Mouse (Mus musculus) hindbrain, embryonic 10.5 days (tissue): ENCODE results near the gene Tbxa2r. TPM values are rescaled to one million over a fixed set of nuclear protein-coding genes. Genes with fewer than 3 reads are reported as not detected.
A peak's percentile ranks its signal among the peaks of the same experiment; 100 is the strongest.

Source experiments
- DNase-seq: peaks from one replicate; pipeline ENCODE4 v3.0.0-alpha.2; 2017; ENCODE audit warnings: low spot score
- H3K27ac ChIP-seq: fragments of 300-500 bp; sonication (generic); 2 replicates; pipeline ENCODE4 v1.5.1; 2016; ENCODE audit warnings: mild to moderate bottlenecking, moderate library complexity
- H3K27me3 ChIP-seq: fragments of 300-500 bp; sonication (generic); 2 replicates; pipeline ENCODE4 v1.6.1; 2016; ENCODE audit warnings: mild to moderate bottlenecking; ENCODE audit not compliant: poor library complexity, insufficient read depth, severe bottlenecking
- H3K36me3 ChIP-seq: fragments of 300-500 bp; sonication (generic); 2 replicates; pipeline ENCODE4 v1.6.1; 2016; ENCODE audit warnings: mild to moderate bottlenecking, moderate library complexity
- H3K4me1 ChIP-seq: fragments of 300-500 bp; sonication (generic); replicated peaks from 2 replicates; pipeline ENCODE4 v1.6.1; 2016; ENCODE audit warnings: mild to moderate bottlenecking
- H3K4me3 ChIP-seq: fragments of 300-500 bp; sonication (generic); 2 replicates; pipeline ENCODE4 v1.5.1; 2016; ENCODE audit warnings: mild to moderate bottlenecking, moderate library complexity
- H3K9me3 ChIP-seq: fragments of 300-500 bp; sonication (generic); 2 replicates; pipeline ENCODE4 v1.6.1; 2016; ENCODE audit warnings: mild to moderate bottlenecking, moderate library complexity
- WGBS: fragments of 180-500 bp; shearing (Covaris S2); methylation state at CpG from one replicate; pipeline ENCODE4 v1.1.7; 2016; 5-methylcytosine and 5-hydroxymethylcytosine counted together
- polyA plus RNA-seq: library from polyadenylated mRNA; unstranded; fragments of >200 nt; fragmentation: Nextera tagmentation; extraction: Ambion mirVana; gene quantifications from 2 replicates; pipeline ENCODE4 v1.2.1, GENCODE M21; 2016

Gene Tbxa2r
- polyA plus RNA-seq, 1 experiment from 2014 or later, result 3.3 TPM

DNA sequence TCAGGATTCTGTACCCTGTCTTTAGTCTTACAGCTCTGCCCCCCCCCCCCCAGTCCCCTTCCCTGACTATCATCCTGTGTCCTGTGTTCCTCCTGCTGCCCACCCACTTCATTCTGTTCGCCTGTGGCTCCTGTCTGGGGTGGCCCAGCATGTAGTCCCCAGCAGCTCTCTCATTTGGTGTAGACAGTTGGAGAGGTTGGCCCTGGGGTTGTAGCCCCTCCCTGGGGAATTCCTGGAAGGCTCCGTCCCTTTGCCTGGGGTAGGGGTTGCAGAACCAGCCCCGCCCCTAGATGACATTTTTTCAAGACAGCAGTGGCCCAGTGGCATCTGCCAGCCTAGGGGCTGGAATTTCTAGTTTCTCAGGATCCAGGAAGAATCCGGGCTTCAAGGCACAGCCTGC lies 29.7 kb downstream of the Tbxa2r start:
- H3K27ac ChIP-seq, result peak overlapping the region; percentile 87; the same call in 1 of the 2 replicates
- H3K27me3 ChIP-seq, result peaks cover 58% of the 10 kb centered on the region

GRCm38 (mm10) chr10:81358841-81359240 lies 30.3 kb downstream of the Tbxa2r start:
- WGBS, result 65% methylated on average over 1 of the region's 1 CpGs
- DNase-seq, result no peak
- H3K9me3 ChIP-seq, result no peaks in the 10 kb centered on the region
- H3K4me1 ChIP-seq, result peaks cover 86% of the 10 kb centered on the region
- no peak overlapping the region for H3K27ac ChIP-seq
- H3K36me3 ChIP-seq, result peaks cover 28% of the 10 kb centered on the region
- H3K4me3 ChIP-seq, result peak overlapping the region; percentile 69; the same call in 1 of the 2 replicates
- peaks cover 65% of the 10 kb centered on the region for H3K27me3 ChIP-seq

More for the DNA sequence above, 29.7 kb downstream of the Tbxa2r start:
- DNase-seq, result no peak
- Histone ChIP-seq H3K9me3 (no peaks in the 10 kb centered on the region), H3K4me3 (peak overlapping the region; percentile 69), H3K4me1 (peaks cover 80% of the 10 kb centered on the region), H3K36me3 (peaks cover 28% of the 10 kb centered on the region)
- WGBS, result 29% methylated on average over 4 of the region's 4 CpGs

DNA sequence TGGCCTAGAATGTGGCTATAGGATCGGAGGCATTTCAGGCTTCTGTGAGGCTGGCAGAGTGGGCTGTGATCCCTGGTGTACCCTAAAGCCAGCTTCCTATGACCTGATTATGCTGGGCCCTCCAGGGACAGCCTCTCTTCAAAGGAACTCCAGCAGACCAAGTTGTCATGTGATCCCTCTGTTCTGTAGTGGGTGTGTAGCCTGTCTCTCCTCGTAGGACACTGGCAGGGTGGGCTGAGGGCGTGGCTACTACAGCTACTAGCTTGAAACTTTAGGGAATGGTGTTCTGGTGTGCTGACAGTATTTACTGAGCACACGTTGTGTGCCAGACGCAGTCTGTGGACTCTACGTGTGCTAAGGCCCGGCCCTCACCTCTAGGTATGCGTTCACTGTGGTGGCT lies 32.2 kb downstream of the Tbxa2r start:
- Histone ChIP-seq H3K4me3 (no peak overlapping the region), H3K9me3 (no peaks in the 10 kb centered on the region), H3K27ac (no peak overlapping the region; the same call in 1 of the 2 replicates), H3K36me3 (peaks cover 28% of the 10 kb centered on the region), H3K27me3 (peaks cover 76% of the 10 kb centered on the region), H3K4me1 (peaks cover 95% of the 10 kb centered on the region)
- 71% methylated on average over 8 of the region's 8 CpGs for WGBS
- DNase-seq, result no peak

- Histone ChIP-seq H3K9me3 (no peaks in the 10 kb centered on the region), H3K4me1 (peaks cover 100% of the 10 kb centered on the region), H3K27ac (peak overlapping the region; percentile 80), H3K4me3 (no peak overlapping the region), H3K27me3 (peaks cover 65% of the 10 kb centered on the region), H3K36me3 (peaks cover 44% of the 10 kb centered on the region)
- WGBS, result 81% methylated on average over 12 of the region's 12 CpGs
- DNase-seq, result no peak
Measured at GRCm38 (mm10) chr10:81362336-81362949, 33.9 kb downstream of the Tbxa2r start.

DNA sequence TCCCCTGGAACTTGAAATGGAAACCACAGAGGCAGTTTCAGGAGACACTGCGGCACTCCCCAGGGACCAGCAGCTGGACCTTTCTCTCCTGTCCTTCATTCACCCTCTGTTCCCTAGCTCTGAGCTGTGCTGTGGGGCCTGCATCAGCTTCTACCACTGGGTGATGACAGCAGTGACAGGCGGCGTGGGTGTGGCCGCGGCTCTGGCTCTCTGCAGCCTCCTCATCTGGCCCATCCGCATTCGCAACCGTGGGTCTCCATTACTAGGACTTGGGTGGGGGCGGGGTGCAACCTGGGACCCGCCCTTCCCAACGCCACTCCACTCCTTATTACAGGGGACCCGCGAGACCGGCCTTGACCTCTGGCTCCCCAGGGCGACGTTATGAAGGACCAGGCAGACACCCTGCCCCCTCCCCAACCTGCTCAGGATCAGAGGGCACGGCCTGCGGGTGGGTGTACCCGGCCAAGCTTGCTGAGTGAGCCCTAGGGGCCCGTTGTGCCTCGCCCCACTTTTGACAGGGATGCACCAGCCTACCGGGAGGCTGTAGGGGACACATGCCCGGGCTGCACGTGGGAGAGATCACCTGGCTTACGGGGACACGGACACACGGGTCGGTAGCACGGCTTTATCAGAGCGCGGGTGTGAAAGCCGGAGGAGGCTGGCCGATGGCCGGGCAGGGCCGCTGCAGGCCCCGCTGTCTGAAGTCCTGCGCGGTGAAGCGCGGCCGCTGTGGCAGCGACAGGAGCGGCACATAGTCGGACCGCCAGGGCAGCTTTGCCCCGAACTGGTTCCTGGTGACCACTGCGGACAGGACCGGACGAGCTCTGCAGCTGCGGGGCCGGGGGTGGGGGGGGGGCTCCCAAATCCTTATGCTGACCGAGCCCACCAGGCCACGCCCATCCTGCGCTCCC lies 35.2 kb downstream of the Tbxa2r start:
- H3K27ac ChIP-seq, result peak overlapping the region; percentile 80
- H3K9me3 ChIP-seq, result no peaks in the 10 kb centered on the region
- H3K27me3 ChIP-seq, result peaks cover 54% of the 10 kb centered on the region
- 7% methylated on average over 54 of the region's 54 CpGs for WGBS
- peaks cover 99% of the 10 kb centered on the region for H3K4me1 ChIP-seq
- H3K4me3 ChIP-seq, result peak overlapping the region; percentile 49
- no peak for DNase-seq
- peaks cover 56% of the 10 kb centered on the region for H3K36me3 ChIP-seq

GRCm38 (mm10) chr10:81364666-81365065 lies 36.1 kb downstream of the Tbxa2r start:
- Histone ChIP-seq H3K4me1 (peaks cover 89% of the 10 kb centered on the region), H3K9me3 (no peaks in the 10 kb centered on the region), H3K27me3 (peaks cover 48% of the 10 kb centered on the region), H3K27ac (peak overlapping the region; percentile 70; the same call in 1 of the 2 replicates), H3K4me3 (peak overlapping the region; percentile 49), H3K36me3 (peaks cover 66% of the 10 kb centered on the region)
- DNase-seq, result no peak
- WGBS, result 12% methylated on average over 28 of the region's 28 CpGs

GRCm38 (mm10) chr10:81365073-81365472 lies 36.5 kb downstream of the Tbxa2r start:
- H3K27ac ChIP-seq, result peak overlapping the region; percentile 70
- H3K4me3 ChIP-seq, result peak overlapping the region; percentile 49
- H3K36me3 ChIP-seq, result peaks cover 67% of the 10 kb centered on the region
- DNase-seq, result no peak
- peaks cover 85% of the 10 kb centered on the region for H3K4me1 ChIP-seq
- H3K27me3 ChIP-seq, result peaks cover 44% of the 10 kb centered on the region
- 40% methylated on average over 4 of the region's 4 CpGs for WGBS
- H3K9me3 ChIP-seq, result no peaks in the 10 kb centered on the region

DNA sequence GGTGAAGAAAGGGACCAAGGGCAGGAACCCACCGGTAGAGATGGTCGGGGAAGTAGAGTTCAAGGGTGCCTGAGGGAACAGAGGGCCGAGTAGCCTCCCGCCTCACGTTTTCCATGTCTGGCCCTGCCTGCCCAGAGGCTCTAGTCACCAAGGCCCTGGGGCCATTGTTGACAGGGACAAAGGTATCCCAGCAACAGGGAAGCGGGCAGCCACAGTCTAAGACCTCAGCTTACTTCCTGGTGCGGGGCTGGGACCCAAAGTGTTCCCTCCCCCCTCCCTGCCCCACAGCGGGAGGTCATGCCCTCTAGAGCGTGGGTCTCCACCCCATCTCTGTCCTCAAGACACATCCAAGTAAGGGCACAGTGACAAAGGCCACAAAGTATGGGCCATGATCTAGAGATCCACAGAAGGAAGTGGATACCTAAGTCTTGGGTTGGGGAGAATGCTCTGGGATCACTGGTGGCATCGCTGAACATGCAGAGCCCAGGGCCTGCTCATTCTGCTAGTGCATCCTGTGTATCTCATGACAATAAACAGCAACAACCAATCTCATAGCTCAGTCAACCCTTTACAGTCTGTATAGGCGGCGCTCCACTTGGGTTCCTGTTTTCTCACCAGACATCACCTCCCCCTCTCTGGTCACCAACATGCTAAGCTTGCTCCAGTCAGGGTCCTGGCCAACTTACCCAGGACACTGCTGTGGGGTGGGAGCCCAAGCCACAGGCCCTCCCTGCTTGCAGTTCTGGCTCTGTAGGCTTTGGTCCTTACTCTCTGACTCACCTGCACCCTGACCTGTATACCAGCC lies 37.3 kb downstream of the Tbxa2r start, which contains the start of gene 4930404N11Rik:
Gene 4930404N11Rik (minus strand): TSS at position 145 of the 805 bp plus-strand sequence.
- Histone ChIP-seq H3K4me3 (peak within 1 kb of the TSS; percentile 49), H3K36me3 (peaks cover 71% of the 10 kb centered on the region), H3K27me3 (peaks cover 44% of the 10 kb centered on the region), H3K9me3 (no peaks in the 10 kb centered on the region), H3K27ac (peak within 1 kb of the TSS; percentile 70), H3K4me1 (peaks cover 77% of the 10 kb centered on the region)
- WGBS, result 15% methylated on average over 12 of the region's 12 CpGs
- peak; percentile 78 for DNase-seq

DNA sequence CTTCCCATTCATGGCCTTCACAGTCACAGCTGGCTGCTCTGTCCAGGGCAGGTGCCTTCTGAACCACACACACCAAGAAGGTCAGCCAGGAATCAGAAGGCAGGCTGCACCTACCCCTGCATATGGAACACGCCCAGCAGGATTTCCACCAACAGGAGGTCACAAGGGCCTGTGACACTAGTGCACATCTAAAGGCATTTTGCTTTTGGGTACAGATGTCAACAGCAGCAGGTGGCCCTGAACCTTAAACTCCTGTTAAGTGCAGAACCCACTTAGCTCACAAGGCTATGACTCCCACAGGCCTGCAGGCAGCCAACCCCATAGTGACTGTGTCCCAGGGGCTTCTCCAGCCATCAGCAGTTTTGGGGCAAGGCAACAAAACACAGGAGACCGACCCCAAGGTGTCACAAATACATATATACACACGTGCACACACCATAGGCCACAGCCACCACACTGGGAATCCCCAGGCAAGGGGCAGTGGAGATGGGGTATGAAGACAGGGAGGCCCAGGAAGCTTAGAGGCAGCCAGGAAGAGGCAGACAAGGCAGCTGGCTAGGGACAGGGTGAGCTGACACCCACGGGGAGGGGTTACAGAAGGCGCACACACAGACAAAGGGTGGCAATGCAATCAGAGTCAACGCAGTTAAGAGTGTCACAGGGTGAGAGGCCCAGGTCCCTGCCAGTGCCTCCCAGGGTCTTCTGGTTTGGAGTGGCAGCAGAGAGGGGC lies 38.1 kb downstream of the Tbxa2r start:
- Histone ChIP-seq H3K9me3 (no peaks in the 10 kb centered on the region), H3K4me3 (no peak overlapping the region), H3K4me1 (peaks cover 70% of the 10 kb centered on the region), H3K27me3 (peaks cover 38% of the 10 kb centered on the region), H3K27ac (peak overlapping the region; percentile 70), H3K36me3 (peaks cover 72% of the 10 kb centered on the region)
- DNase-seq, result no peak
- WGBS, result 79% methylated on average over 6 of the region's 6 CpGs

DNA sequence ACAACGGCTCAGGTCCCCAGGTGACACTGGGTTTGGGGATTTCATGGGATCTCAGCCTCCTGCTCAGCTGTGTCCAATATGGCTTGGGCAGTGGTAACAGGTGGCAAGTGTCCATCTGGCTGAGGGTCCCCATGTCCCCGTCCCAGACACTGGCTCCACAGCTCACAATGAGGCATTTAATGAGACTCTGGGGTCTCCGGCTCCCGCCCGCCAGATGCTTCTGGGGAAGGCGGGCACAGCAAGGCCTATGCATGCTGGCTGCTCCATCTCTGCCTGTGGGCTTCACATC lies 38.6 kb downstream of the Tbxa2r start:
- Histone ChIP-seq H3K4me3 (no peak overlapping the region), H3K4me1 (peaks cover 68% of the 10 kb centered on the region), H3K27ac (no peak overlapping the region), H3K36me3 (peaks cover 72% of the 10 kb centered on the region), H3K27me3 (peaks cover 33% of the 10 kb centered on the region), H3K9me3 (no peaks in the 10 kb centered on the region)
- DNase-seq, result no peak
- WGBS, result 82% methylated on average over 6 of the region's 6 CpGs

DNA sequence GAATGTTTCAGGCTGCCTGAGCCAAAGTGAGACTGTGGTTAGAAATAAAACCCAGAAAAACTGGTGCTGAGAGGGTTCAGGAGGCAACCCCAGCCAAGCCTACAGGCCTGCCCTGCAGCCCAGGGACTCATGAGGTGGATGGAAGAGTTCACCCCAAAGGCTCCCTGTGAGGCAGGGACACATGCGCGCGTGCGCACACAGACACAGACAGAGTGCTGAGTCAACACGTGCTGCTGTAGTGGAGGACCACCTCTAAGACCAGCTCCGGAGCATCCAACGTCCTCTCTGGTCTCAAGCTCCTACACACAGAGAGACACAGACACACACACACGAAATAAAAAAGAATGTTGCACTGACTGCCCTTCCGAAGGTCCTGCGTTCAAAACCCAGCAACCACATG lies 46.8 kb downstream of the Tbxa2r start:
- Histone ChIP-seq H3K27ac (no peak overlapping the region), H3K9me3 (no peaks in the 10 kb centered on the region), H3K27me3 (no peaks in the 10 kb centered on the region), H3K36me3 (peaks cover 63% of the 10 kb centered on the region), H3K4me1 (peaks cover 36% of the 10 kb centered on the region), H3K4me3 (0 out of 2 replicates have a peak overlapping the region, but pooled peaks have one; percentile 3)
- 97% methylated on average over 10 of the region's 10 CpGs for WGBS
- no peak for DNase-seq
